Mouse (Mus musculus) left cerebral cortex, postnatal 36 days (tissue): ENCODE measurements at regions not wholly inside any gene's neighbourhood (a gene's known extent, or its start where the extent isn't known, plus 50 kb on each side); places are given as distances from the start of the nearest gene placed in this dataset.
"Not testable (repeated sequence)": the region's sequence is repeated elsewhere in the genome, so short reads cannot be mapped to it uniquely, and the experiment has no call there.

Experiments
- DNase-seq, 2 experiments: peaks; one replicate each; pipeline ENCODE4 v3.0.0; 2021 to 2022; ENCODE audit warnings: low spot score in 2 of 2, mixed read lengths in 1 of 2
- intact Hi-C: fragments of 180-260 bp; cut with DNase I; formaldehyde crosslinking; loops from one replicate; pipeline ENCODE4 v1.15.1; 2025

DNA sequence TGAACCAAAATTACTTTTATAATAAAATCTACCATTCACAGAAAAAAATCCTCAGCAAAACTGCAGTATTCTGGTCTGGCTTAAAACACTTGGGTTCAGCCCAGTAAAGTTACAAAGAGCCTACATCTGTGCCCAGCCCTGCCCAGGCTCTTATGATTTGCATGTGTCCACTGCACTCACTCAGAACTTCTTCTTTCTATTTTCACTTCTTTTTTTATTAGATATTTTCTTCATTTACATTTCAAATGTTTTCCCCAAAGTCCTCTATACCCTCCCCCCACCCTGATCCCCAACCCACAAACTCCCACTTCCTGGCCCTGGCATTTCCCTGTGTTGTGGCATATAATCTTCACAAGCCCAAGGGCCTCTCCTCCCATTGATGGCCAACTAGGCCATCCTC is 1442.4 kb upstream of the Tacstd2 start:
- DNase-seq, result no peak
- intact Hi-C loops, result no loop called here

DNA sequence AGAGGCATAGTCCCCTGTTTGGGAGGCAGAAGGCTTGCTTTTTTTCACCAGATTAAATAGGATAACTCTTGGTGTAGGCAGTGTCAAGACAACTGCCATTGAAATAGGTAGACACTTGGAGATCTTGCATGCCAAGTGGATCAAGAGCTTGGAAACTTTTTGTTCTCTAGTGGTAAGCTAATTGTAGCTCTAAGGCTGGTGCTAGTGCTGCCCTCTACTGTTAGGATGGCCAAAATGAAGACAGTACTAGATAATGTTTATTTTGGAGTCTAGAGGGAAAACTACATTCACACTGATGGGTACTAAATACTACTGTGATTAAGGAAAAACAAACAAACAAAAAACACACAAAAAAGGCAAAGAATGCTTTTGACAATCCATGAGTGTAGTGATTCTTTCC is 1428.4 kb upstream of the Tacstd2 start:
- intact Hi-C loops, result no loop called here
- DNase-seq, result no peak

DNA sequence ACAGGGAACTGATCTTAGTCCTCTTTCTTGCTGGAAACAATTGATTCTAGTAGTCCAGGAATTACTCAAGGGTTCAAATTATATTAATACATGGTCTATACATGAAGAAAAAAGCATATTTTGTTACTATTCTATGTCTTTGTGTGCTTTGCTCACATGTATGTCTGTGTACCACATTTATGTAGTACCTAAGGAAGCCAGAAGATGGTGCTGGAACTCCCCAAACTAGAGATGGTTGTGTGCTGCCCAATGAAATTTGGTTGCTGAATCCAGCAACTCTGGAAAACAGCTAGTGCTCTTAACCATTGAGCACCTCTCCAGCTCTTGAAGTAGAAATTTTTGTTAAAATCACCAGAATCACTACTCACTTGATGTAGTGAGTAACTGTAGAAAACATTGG is 1402.5 kb upstream of the Tacstd2 start:
- DNase-seq, intact Hi-C loops: not testable (repeated sequence)

DNA sequence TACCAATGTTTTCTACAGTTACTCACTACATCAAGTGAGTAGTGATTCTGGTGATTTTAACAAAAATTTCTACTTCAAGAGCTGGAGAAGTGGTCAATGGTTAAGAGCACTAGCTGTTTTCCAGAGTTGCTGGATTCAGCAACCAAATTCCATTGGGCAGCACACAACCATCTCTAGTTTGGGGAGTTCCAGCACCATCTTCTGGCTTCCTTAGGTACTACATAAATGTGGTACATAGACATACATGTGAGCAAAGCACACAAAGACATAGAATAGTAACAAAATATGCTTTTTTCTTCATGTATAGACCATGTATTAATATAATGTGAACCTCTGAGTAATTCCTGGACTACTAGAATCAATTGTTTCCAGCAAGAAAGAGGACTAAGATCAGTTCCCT is 1396.3 kb upstream of the Tacstd2 start:
- DNase-seq, intact Hi-C loops: not testable (repeated sequence)

DNA sequence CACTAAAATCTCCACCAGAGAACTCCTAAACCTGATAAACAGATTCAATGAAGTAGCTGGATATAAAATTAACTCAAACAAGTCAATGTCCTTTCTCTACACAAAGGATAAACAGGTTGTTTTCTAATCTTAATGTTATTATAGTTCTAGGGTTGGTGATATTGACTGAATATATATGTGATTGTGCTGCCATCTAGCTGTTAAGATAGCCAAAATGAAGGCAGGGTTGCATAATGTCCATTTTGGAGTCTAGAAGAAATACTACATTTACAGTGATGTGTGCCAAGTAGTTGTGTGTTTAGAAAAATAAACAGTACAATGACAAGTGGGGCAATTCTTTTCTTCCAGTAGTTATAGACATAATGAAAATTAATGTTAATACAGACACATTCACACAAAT is 1379.9 kb upstream of the Tacstd2 start:
- DNase-seq, result no peak

DNA sequence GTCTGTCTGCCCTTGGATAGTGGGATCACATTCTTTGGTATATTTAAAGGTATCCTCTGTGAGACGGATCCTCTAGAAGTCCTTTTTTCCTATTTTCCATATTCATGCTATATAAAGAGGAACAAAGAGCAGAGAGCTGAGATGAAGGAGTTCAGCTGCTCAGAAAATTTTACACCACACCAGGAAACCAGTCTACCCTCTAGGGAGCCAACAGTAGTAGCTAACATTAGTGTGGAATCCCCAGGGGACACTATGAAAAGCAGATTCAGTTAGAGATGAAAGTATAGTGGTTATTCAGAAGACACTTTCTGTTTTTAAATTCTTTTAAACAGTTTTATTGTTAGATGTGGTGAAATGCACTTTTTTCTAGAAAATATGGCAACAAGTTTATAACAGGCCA is 1348.5 kb upstream of the Tacstd2 start:
- intact Hi-C loops, result no loop called here
- DNase-seq, result no peak

More for the DNA sequence above, 1379.9 kb upstream of the Tacstd2 start:
- intact Hi-C loops, result no loop called here

DNA sequence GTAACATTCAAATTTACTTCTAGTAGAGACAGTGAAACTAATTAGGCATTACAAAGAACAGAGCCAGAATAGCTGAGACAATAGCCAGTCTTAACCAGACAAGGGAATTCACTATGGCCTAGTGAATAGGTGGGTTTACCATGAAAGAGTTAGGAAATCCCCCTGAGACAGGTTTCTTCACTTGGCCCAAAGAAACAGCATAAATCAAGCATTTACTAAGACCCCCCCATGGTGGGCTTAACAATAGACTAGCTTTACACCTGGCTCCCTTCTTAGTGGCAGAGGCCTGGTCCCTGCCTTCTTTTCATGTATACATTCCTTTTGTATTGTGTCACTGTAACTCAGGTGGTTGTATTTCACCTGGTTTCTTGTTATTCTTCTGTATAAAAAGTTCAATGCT is 1317.2 kb upstream of the Tacstd2 start:
- intact Hi-C loops, result not testable (repeated sequence)

DNA sequence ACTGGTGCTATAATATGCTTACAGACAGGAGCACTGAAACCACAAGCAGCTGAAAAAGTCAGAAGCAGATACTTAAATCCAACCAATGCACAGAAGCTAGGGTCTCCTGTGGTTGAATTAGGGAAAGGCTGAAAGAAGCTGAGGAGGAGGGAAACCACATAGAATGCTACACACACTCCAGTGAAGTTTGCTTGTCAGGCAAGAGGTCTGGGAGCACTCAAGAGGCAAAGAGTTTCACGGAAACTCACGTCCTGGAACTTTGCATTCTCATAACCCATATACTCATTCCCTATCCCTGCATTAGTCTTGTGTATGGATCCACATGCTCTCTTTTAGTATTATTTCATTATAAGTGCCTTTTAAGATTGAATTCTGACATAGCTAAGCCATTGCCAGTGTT is 1316.7 kb upstream of the Tacstd2 start:
- intact Hi-C loops, result no loop called here
- no peak for DNase-seq

More for the DNA sequence above, 1317.2 kb upstream of the Tacstd2 start:
- DNase-seq, result not testable (repeated sequence)

DNA sequence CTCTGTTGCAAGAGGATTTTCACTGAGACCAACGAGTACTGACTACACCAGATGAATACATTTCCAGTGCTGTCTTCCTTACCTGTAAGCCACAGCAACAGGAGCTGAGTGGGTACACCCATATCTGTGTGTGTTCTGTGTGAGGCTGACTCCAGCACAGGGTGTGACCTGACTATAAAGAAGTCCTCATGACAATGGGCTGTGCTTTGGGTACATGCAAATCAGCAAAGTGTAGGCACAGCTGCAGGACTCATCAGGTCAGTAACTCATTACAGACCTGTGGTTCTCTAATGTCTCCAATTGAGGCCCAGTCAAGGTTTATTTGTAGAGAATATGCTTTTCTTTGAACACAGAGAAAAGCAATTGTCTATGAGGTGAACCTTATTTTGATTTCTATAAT is 1299.6 kb upstream of the Tacstd2 start:
- DNase-seq, result no peak
- intact Hi-C loops, result no loop called here

DNA sequence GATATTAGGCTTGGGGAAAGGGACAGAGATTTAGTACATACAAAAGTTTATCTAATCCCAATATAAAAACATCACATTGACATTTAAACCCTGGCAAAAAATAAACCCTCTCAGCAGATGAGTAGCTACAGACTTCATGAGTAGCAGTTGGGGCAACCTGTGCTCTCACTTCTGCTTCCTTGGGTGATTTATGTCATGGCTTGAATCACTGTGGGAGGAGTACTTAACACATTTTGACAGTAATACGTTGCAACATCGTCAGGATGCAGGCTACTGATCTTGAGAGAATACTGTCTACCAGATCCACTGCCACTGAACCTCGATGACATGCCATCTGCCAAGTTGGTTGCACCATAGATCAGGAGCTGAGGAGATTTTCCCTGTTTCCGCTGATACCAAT is 1299.0 kb upstream of the Tacstd2 start:
- intact Hi-C loops, result no loop called here
- DNase-seq, result no peak

DNA sequence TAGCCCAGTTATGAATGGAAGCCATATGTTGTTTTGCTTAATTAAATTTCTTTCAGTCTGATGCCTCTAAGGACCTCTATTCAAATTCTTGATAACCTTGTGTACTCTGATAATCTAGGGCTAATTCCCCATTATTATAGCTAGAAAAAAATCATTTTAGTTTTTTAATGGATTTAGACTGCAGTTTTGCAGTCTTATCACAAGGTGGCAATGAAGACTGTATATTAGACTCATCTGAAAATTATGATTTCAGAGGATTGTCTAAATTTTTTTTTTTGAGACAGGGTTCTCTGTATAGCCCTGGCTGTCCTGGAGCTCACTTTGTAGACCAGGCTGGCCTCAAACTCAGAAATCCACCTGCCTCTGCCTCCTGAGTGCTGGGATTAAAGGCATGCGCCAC is 1292.9 kb upstream of the Tacstd2 start:
- DNase-seq, result not testable (repeated sequence)
- intact Hi-C loops, result loop anchor here (10.0 kb wide), 1 partner anchor 1876 kb away; no protein-coding TSS in a partner anchor

DNA sequence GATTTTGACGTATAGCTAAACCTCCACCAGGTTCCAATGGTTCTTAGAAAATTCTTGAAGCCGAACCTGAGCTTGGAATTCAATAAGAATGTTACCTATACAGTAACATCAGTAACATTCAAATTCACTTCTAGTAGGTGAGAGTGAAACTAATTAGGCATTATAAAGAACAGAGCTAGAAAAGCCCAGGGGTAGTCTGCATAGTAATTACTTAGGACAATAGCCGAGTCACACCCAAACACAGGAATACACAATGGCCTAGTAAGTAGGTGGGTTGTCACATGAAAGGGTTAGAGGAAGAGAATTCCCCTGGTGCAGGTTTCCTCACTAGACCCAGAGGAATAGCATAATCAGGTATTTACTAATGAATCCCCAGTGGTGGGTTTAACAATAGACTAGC is 1277.8 kb upstream of the Tacstd2 start:
- DNase-seq, result no peak

DNA sequence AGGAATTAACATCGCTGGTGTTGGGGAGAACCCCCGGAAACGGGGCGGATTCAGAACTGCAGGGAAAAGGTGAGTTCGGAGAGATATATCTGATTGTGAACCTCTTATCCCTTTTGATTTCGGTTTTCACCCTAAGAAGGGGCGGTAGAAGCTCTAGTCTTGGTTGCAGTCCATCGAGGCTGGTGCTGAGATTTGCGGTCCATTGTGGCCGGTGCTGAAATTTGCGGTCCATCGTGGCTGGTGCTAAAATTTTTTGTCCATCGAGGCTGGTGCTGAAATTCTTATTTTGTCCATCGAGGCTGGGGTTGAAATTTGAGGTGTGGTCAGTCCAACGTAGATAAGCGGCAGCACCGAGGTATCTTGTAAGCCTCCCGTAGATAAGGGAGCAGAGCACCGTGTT is 1263.6 kb upstream of the Tacstd2 start:
- DNase-seq, intact Hi-C loops: not testable (repeated sequence)

More for the DNA sequence above, 1277.8 kb upstream of the Tacstd2 start:
- intact Hi-C loops, result no loop called here

DNA sequence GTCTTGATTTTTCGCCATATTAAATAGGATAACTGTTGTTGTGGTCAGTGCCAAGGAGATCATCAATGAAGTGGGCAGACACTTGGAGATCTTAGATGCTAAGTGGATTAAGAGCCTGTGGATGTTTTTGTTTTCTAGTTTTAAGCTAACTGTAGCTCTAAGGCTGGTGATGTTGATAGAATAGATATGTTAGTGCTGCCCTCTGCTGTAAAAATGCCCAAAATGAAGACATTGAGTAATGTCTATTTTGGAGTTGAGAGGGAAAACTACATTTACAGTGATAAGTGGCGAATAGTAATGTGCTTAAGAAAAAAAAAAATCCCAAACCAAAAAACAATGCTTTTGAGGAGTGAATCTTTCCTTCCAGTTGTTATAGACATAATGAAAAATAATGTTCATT is 1235.9 kb upstream of the Tacstd2 start:
- intact Hi-C loops, result no loop called here
- no peak for DNase-seq

DNA sequence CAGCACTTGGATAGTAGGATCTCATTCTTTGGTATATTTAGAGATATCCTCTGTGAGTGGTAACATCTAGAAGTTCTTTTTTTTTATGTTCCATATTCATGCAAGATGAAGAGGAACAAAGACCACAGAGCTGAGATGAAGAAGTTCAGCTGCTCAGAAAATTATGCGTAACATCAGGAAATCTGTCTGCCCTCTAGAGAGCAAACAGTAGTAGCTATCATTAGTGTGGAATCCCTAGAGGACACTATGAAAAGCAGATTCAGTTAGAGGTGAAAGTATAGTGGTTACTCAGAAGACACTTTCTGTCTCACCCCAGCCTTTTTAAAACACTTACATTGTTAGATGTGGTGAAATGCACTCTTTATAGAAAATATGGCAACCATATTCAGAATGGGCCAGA is 1214.9 kb upstream of the Tacstd2 start:
- intact Hi-C loops, result no loop called here
- no peak for DNase-seq

DNA sequence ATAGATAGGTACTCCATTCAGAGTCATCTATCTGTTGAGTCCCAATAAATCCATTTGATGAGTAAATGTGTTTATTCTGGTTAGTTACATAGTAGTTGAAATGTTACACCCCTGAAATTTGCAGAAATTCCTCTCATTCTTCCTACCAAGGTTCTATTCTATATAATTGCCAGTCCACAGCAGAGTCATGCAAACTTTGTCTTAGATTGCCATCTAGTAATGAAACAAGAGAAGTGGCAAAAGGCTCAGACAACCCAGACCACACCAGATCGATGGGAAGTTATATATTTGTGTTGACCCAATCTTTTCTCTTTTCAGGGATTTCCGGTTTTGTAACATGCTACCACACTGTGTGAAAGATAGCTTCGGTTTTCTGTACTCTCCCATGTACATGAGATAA is 1214.1 kb upstream of the Tacstd2 start:
- no peak for DNase-seq
- intact Hi-C loops, result no loop called here

DNA sequence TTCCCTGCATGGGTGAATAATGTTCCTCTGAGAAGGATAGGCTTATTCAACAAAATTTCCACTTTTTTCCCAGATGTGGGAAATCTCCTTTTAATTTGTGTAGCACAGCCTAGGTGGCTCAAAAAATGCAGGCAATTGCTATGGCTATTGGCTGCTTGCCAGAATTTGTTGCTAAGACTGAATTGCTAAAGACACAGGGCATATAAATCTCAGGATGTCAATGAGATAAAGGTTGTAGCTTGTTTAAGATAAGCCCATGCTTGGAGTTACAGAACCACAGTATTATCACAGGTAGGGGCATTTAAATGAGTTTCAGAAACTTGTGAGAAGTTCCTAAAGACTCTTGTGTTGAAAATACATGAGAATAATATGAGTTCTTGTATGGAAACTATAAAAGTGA is 1203.0 kb upstream of the Tacstd2 start:
- DNase-seq, result no peak
- intact Hi-C loops, result no loop called here

DNA sequence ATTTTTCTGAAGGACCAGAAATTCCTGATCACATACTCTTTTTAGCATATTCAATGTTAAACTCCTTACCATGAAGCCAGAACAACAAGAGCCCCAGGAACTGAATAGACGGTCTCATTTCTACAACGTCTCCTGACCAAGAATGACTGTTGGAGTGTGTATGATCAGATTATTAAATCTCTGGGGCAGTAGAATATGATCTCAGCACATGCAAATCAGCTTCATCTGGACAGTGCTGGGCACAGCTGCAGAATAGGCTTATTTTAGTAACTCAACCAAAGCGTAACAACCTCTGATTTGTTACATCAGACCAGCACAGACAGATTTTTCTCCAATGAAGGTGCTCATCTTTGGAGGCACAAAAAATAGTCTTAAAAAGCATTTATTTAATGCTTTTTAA is 1201.1 kb upstream of the Tacstd2 start:
- intact Hi-C loops, result no loop called here
- no peak for DNase-seq

DNA sequence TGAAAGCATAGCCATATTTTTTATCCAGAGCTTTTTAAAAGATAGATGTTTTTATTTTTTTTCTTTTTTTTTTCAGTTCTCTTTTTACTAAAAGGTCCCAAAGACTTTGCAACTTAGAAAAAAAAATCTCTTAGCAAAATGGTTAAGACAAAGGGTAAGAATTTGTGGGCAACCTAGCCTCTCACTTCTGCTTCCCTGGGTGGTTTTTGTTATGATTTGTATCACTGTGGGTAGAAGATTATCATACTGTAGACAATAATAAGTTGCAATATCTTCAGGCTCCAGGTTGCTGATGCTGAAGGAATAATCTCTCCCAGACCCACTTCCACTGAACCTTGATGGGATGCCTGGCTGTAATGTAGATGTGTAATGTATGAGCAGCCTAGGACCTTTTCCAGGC is 1200.5 kb upstream of the Tacstd2 start:
- intact Hi-C loops, result no loop called here
- DNase-seq, result no peak

DNA sequence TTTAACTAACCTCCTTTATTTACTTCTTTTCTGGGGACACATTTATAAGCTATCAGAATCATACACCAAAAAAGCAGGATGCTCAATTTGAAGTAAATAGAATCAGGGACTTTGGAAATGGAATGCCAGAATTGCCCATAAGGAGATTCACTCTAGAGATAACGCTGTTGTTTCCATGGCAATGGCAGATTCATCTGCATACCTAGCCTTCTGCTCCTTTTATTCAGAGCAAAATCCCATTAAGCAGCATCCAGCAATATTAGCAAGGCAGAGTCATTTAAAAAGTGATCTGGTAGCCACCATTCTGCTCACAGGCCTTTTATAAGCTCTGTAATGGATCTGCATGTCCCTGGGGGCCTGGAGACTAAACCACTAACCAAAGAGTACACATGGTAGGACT is 1175.5 kb upstream of the Tacstd2 start:
- intact Hi-C loops, DNase-seq: not testable (repeated sequence)

DNA sequence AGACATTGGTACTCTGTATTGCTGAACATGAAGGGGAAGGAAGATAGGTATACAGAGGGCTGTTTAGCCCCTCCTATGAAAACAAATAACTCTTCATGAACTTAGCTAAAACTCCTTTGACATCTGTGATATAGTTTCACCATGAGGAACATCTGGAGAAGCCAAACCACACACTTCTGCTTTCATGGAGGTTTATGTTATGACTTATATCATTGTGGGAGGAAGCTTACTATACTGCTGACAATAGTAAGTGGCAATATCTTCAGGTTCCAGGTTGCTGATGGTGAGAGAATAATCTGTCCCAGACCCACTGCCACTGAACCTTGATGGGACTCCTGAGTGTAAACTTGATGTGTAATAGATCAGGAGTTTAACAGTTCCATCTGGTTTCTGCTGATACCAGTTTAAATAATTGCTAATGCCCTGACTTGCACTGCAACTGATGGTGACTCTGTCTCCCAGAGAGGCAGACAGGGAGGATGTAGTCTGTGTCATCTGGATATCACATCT is 1168.8 kb upstream of the Tacstd2 start:
- DNase-seq, intact Hi-C loops: not testable (repeated sequence)

DNA sequence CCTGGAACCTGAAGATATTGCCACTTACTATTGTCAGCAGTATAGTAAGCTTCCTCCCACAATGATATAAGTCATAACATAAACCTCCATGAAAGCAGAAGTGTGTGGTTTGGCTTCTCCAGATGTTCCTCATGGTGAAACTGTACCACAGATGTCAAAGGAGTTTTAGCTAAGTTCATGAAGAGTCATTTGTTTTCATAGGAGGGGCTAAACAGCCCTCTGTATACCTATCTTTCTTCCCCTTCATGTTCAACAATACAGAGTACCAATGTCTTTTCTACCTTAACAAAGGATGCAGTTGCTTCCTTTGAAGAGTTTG is 1145.2 kb upstream of the Tacstd2 start:
- DNase-seq, intact Hi-C loops: not testable (repeated sequence)
